Mouse (Mus musculus) midbrain, embryonic 13.5 days (tissue): ENCODE data around the gene Creb5. TPM values are rescaled to one million over a fixed set of nuclear protein-coding genes. Genes with fewer than 3 reads are reported as not detected.

Source experiments
- ATAC-seq: fragments of 200-750 bp; cut with Nextera tagmentation; 2 replicates; pipeline ENCODE4 v1.8.0; 2017; ENCODE audit warnings: mild to moderate bottlenecking, moderate TSS enrichment, moderate library complexity
- H3K27ac ChIP-seq: fragments of 300-500 bp; sonication (generic); 2 replicates; pipeline ENCODE4 v1.5.1; 2015; ENCODE audit warnings: inconsistent platforms, mild to moderate bottlenecking, moderate library complexity
- H3K27me3 ChIP-seq: fragments of 300-500 bp; sonication (generic); 2 replicates; pipeline ENCODE4 v1.6.1; 2015; ENCODE audit warnings: mild to moderate bottlenecking, inconsistent platforms
- H3K36me3 ChIP-seq: fragments of 300-500 bp; sonication (generic); 2 replicates; pipeline ENCODE4 v1.6.1; 2015; ENCODE audit warnings: mild to moderate bottlenecking, inconsistent platforms
- H3K4me1 ChIP-seq: fragments of 300-500 bp; sonication (generic); replicated peaks from 2 replicates; pipeline ENCODE4 v1.6.1; 2015; ENCODE audit warnings: inconsistent platforms
- H3K4me2 ChIP-seq: fragments of 300-500 bp; sonication (generic); replicated peaks from 2 replicates; pipeline ENCODE4 v1.6.1; 2015; ENCODE audit warnings: moderate library complexity, mild to moderate bottlenecking, inconsistent platforms
- H3K4me3 ChIP-seq: fragments of 300-500 bp; sonication (generic); replicated peaks from 2 replicates; pipeline ENCODE4 v1.5.1; 2015; ENCODE audit warnings: mild to moderate bottlenecking, inconsistent platforms
- H3K9ac ChIP-seq: fragments of 300-500 bp; sonication (generic); replicated peaks from 2 replicates; pipeline ENCODE4 v1.6.1; 2015; ENCODE audit warnings: mild to moderate bottlenecking, inconsistent platforms
- H3K9me3 ChIP-seq: fragments of 300-500 bp; sonication (generic); 2 replicates; pipeline ENCODE4 v1.6.1; 2016; ENCODE audit warnings: mild to moderate bottlenecking, inconsistent platforms
- WGBS: fragments of 180-500 bp; shearing (Covaris S2); methylation state at CpG from one replicate; pipeline ENCODE4 v1.1.7; 2015; 5-methylcytosine and 5-hydroxymethylcytosine counted together
- polyA plus RNA-seq: library from polyadenylated mRNA; unstranded; fragments of >200 nt; fragmentation: Nextera tagmentation; extraction: Ambion mirVana; gene quantifications from 2 replicates; pipeline ENCODE4 v1.2.1, GENCODE M21; 2015

Creb5 gene
- polyA plus RNA-seq, 1 experiment from 2014 or later = 4.5 TPM

GRCm38 (mm10) chr6:53733546-53733945, 446.5 kb downstream of the Creb5 start:
- Histone ChIP-seq H3K4me1 (no peaks in the 10 kb centered on the region), H3K4me3 (no peak overlapping the region), H3K9ac (no peak overlapping the region), H3K27me3 (no peaks in the 10 kb centered on the region), H3K9me3 (no peaks in the 10 kb centered on the region), H3K36me3 (no peaks in the 10 kb centered on the region), H3K27ac (no peak overlapping the region), H3K4me2 (no peak overlapping the region)
- 88% methylated on average over 1 of the region's 1 CpGs for WGBS
- ATAC-seq = no peak

DNA sequence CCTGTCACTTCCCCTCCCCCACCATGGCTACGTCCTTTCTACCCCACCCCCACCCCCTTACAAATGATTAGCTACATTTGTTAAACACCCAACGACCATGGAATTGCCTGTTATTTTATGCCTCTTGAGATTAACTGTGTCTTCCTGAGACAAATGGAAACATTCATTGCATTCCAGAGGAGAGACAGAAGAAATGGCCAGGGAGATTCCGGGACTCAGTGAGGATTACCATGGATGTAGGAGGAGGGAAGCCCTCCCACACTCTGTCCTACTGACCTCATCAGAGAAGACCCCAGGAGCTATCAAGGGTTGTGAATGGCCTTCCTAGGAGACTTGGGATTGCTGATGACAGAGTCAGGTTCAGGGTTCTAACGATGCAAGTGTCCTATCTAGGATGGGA, 446.9 kb downstream of the Creb5 start:
- Histone ChIP-seq H3K27ac (no peak overlapping the region), H3K4me3 (no peak overlapping the region), H3K9ac (no peak overlapping the region), H3K4me1 (no peaks in the 10 kb centered on the region), H3K9me3 (no peaks in the 10 kb centered on the region), H3K36me3 (no peaks in the 10 kb centered on the region), H3K27me3 (no peaks in the 10 kb centered on the region), H3K4me2 (no peak overlapping the region)
- no peak for ATAC-seq
- WGBS = 24% methylated on average over 4 of the region's 4 CpGs

DNA sequence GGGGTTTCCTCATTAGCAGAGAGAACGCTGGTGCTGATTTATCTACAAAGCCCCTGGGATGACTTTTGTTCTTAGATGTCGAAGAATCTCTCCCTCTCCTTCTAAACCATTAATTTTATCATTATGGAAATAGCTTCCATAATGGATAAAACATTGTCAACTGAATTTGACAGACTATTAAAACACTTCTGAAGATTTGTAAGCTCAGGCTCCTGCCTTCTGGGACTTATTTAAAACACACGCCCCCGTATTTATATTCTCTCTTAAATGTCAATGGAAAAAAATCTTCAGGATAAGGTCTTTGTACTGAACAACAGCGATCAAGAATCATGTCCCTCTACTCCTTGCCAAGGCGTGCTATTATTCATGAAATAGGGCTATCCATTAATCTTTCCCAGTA, 448.6 kb downstream of the Creb5 start:
- H3K27ac ChIP-seq = no peak overlapping the region
- no peak for ATAC-seq

GRCm38 (mm10) chr6:53738206-53738605, 451.1 kb downstream of the Creb5 start:
- Histone ChIP-seq H3K27ac (no peak overlapping the region), H3K36me3 (no peaks in the 10 kb centered on the region), H3K4me3 (no peak overlapping the region), H3K4me1 (no peaks in the 10 kb centered on the region), H3K27me3 (no peaks in the 10 kb centered on the region), H3K4me2 (no peak overlapping the region), H3K9me3 (no peaks in the 10 kb centered on the region), H3K9ac (no peak overlapping the region)
- no peak for ATAC-seq

More for the DNA sequence above, 448.6 kb downstream of the Creb5 start:
- Histone ChIP-seq H3K4me3 (no peak overlapping the region), H3K9me3 (no peaks in the 10 kb centered on the region), H3K27me3 (no peaks in the 10 kb centered on the region), H3K4me1 (no peaks in the 10 kb centered on the region), H3K36me3 (no peaks in the 10 kb centered on the region), H3K4me2 (no peak overlapping the region), H3K9ac (no peak overlapping the region)
- 70% methylated on average over 6 of the region's 6 CpGs for WGBS

DNA sequence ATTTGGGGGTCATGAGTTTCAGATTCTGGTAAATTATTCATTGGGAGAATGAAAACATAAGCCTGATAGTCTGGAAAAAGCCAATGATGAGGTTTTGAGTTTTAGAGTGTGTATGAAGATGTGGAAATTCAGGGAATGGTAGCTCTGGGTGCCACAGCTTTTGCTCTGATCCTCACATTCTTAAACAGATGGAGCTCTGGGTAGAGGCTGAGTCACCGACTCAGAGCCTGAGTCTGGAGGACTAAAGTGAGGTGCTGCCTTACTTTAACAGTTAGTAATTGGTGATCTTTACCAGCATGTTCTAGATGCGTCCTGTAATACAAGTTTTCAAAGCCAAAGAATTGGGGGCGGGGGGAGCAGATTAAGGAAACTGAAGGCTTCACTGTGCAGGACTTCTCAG, 454.2 kb downstream of the Creb5 start:
- WGBS = 86% methylated on average over 3 of the region's 3 CpGs

More for the DNA sequence above, 454.2 kb downstream of the Creb5 start:
- H3K27me3 ChIP-seq = no peaks in the 10 kb centered on the region
- no peaks in the 10 kb centered on the region for H3K36me3 ChIP-seq
- H3K9me3 ChIP-seq = no peaks in the 10 kb centered on the region
- no peak overlapping the region for H3K4me3 ChIP-seq
- no peak for ATAC-seq
- no peaks in the 10 kb centered on the region for H3K4me1 ChIP-seq
- no peak overlapping the region for H3K4me2 ChIP-seq
- H3K9ac ChIP-seq = no peak overlapping the region
- H3K27ac ChIP-seq = no peak overlapping the region

Other genes starting within 250 kb of the Creb5 start
- gene Jazf1, start 218.6 kb upstream of the Creb5 start, polyA plus RNA-seq = 24.9 and 26.9 TPM in 2 replicates